Mouse (Mus musculus) splenic B cell, adult 2 months (primary cell): Measurements from ENCODE around the gene Gm28557.

Experiments
- DNase-seq: peaks from one replicate; pipeline ENCODE4 v3.0.0-alpha.2; 2011; ENCODE audit warnings: low read depth, low spot score
- H3K27me3 ChIP-seq: 2 replicates; pipeline ENCODE4 v1.6.1; 2012; ENCODE audit warnings: mild to moderate bottlenecking, low read length, moderate library complexity, mixed read lengths; ENCODE audit not compliant: control insufficient read depth, poor library complexity, insufficient read depth, severe bottlenecking
- H3K36me3 ChIP-seq: 2 replicates; pipeline ENCODE4 v1.6.1; 2012; ENCODE audit warnings: mild to moderate bottlenecking, low read length, moderate library complexity, mixed read lengths; ENCODE audit not compliant: control insufficient read depth, poor library complexity, insufficient read depth, severe bottlenecking

Gm28557 gene

DNA sequence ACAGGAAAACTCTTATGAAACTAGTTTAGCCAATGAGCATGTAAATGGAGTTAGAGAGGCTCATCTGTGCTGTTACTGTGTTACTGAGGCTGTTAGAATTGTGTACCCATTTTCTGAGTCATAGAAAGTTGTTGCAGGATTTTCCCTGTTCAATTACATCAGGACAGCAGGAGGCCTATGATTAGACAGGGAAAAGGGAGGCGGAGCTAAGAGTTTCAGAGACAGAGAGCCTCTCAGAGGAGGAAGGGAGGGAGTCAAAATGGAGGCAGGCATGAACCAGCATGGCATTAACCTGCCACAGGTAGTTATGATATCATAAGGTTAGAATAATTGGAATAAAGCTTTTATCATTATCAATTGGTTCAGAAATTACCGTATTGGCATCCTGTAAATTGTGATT, 35.6 kb downstream of the Gm28557 start:
- Histone ChIP-seq H3K36me3 (peaks cover 7% of the 10 kb centered on the region; the same call in 1 of the 2 replicates), H3K27me3 (no peaks in the 10 kb centered on the region; the same call in 1 of the 2 replicates)
- DNase-seq: no peak

DNA sequence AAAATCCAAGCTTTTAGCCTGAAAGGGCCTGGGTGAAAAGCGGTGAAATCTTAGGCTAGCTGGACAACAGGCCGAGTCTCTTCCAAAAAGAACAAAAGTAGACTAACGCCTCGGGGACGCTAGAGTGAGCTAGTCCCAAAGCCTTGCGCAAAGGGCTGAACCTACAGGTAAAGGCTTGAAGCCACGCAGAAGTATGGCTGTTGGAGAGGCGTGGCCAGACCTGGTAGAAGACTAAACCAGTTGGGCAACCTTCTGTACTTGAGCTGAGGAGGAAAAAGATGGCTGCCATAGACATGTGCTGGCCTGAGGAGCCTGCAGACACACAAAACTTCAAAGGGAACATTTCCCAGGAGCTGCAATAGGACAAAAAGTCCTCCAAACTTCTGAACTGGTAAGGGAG, 43.0 kb downstream of the Gm28557 start:
- no peak for DNase-seq
- no peaks in the 10 kb centered on the region for H3K36me3 ChIP-seq
- H3K27me3 ChIP-seq: no peaks in the 10 kb centered on the region

DNA sequence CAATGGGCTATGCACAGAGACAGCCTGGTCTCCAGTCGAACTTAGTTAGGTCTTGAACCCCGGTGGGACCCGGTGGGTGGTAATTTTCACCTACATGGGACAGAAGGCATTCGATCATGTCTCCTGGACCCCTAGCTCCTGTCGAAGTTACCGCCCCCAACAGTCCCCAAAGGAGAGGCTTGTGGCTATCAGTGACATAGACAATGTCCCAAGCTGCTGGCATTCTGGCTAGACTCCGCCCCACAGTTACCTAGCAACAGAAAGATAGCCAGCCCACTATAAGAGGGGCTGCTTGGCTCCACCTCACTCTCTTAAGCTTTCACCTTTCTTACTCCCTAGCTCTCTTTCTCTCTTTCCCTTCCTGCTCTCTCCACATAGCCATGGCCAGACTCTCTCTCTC, 46.0 kb downstream of the Gm28557 start:
- H3K36me3 ChIP-seq: no peaks in the 10 kb centered on the region
- no peak for DNase-seq
- no peaks in the 10 kb centered on the region for H3K27me3 ChIP-seq

DNA sequence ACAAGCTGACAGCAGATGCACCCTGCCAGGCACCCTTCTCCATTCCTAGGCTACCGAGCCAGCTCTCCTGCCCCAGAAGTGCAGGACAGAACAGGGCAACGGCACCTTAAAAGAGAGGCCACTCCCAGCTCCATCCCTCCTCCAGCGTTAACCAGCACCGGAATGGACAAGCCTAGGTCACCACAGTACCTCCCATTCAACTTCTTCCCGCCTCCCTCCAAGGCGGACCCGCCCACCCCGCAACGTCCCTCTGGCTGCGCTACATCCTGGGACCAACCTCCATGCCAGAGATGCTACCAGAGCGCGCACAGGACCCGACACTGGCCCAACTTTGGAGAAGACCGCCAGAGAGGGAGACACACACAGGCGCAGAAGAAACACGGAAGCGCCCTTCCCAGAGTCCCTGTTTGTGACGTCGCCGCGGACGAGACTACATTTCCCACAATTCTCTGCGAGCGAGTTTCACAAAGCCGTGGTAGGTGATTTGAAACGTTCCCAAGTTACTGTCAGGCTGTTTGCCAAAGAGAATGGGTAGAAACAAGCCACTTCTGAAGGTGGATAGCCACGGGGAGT, 47.5 kb downstream of the Gm28557 start, which contains the start of gene Zfp712:
Zfp712 (minus strand) TSS at position 385 of the 573 bp plus-strand sequence.
- H3K27me3 ChIP-seq: no peaks in the 10 kb centered on the region
- H3K36me3 ChIP-seq: no peaks in the 10 kb centered on the region
- peak; percentile 90 for DNase-seq

DNA sequence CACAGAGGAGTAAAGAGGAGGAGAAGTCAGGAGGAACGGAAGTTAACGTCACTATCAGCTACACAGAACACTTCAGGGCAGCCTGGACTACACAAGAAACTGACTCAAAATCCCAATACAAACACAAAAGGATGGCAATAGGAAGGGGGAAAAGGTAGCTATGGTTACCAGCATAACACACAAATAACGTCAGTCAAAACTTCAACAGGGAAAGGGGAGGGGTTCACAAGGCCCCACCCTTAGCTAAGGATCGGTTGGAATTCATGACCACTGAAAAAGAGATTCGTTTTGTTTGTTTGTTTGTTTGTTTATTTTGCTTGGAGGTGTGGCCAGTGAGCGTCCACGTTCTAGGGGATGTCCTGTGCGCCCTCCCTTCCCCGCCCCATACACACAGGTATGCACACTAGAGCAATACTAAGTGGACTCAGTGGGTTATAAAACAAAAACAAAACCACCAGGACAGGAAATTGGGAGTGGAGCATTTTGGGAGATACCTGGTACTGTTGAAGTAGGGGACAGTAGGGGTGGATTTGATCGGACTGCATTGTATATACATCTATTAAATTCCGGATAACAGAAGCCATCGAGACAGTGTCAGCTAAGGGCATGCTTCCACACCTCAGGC, 48.1 kb downstream of the Gm28557 start:
- Histone ChIP-seq H3K27me3 (no peaks in the 10 kb centered on the region), H3K36me3 (no peaks in the 10 kb centered on the region)
- peak; percentile 3 for DNase-seq
